8 mouse cellular contexts compared by ENCODE assay signal in genomic region chr1:53312989-53313967, GRCm38 (mm10). TPM values are rescaled to one million over a fixed set of nuclear protein-coding genes. Genes with fewer than 3 reads are reported as not detected.
DNase-seq lines count a peak whose midpoint lies in the region; ATAC-seq and TF ChIP-seq lines count a peak whose summit lies in the region.

Gene Osgepl1 (plus strand): TSS chr1:53313624.

- peaks cover 6% of the 10 kb centered on the region; the same call in 1 of the 2 replicates for H3K4me1 ChIP-seq in E14TG2a.4 (replicated peaks; ENCODE audit: low read depth, low read length)
- H3K4me1 ChIP-seq in forebrain, embryonic 12.5 days = 0 out of 2 replicates have a peak, but pooled peaks cover 11% of the 10 kb centered on the region
- H3K4me1 ChIP-seq in heart, postnatal 0 days (ENCODE audit: control insufficient read depth, insufficient read depth) = no peaks in the 10 kb centered on the region; the same call in 1 of the 2 replicates
- peaks cover 5% of the 10 kb centered on the region; the same call in 1 of the 2 replicates for H3K4me1 ChIP-seq in liver, embryonic 16.5 days (ENCODE audit: control insufficient read depth, low read depth, low read length)
- peaks cover 12% of the 10 kb centered on the region for H3K4me1 ChIP-seq in neural tube, embryonic 13.5 days (replicated peaks)
- no peaks in the 10 kb centered on the region for H3K4me1 ChIP-seq in testis, adult 2 months (ENCODE audit: control insufficient read depth, insufficient read depth, low read length)

- H3K4me3 ChIP-seq in E14TG2a.4 (replicated peaks; ENCODE audit: low read length) = peak within 1 kb of the TSS; percentile 84
- peak within 1 kb of the TSS; percentile 61 for H3K4me3 ChIP-seq in forebrain, embryonic 12.5 days (replicated peaks)
- peak within 1 kb of the TSS; percentile 86 for H3K4me3 ChIP-seq in heart, postnatal 0 days (ENCODE audit: low read depth, low read length)
- peak within 1 kb of the TSS; percentile 85 for H3K4me3 ChIP-seq in liver, embryonic 16.5 days (ENCODE audit: low read depth, low read length)
- peak within 1 kb of the TSS; percentile 68 for H3K4me3 ChIP-seq in neural tube, embryonic 13.5 days
- peak within 1 kb of the TSS; percentile 97 for H3K4me3 ChIP-seq in testis, adult 2 months (ENCODE audit: control insufficient read depth, low read depth, low read length)

- TF ChIP-seq CTCF in E14TG2a.4 (conservative IDR thresholded peaks at IDR 0.05; ENCODE audit: low read length) = no peak
- TF ChIP-seq CTCF in heart, postnatal 0 days (IDR thresholded peaks at IDR 0.05; ENCODE audit: low read depth) = peak; percentile 33
- no peak for TF ChIP-seq CTCF in testis, adult 2 months (IDR thresholded peaks at IDR 0.05; ENCODE audit: control insufficient read depth, insufficient read depth, insufficient replicate concordance, low read depth, low read length)

- no peak for TF ChIP-seq EP300 in heart, postnatal 0 days (IDR thresholded peaks at IDR 0.05; ENCODE audit: low read depth)

- H3K9ac ChIP-seq in forebrain, embryonic 12.5 days = peak within 1 kb of the TSS; percentile 76
- H3K9ac ChIP-seq in heart, postnatal 0 days (replicated peaks; ENCODE audit: low read depth, low read length) = peak within 1 kb of the TSS; percentile 88
- peak within 1 kb of the TSS; percentile 89 for H3K9ac ChIP-seq in liver, embryonic 16.5 days (ENCODE audit: low read depth, low read length)
- H3K9ac ChIP-seq in neural tube, embryonic 13.5 days = peak within 1 kb of the TSS; percentile 83

- H3K4me2 ChIP-seq in forebrain, embryonic 12.5 days = peak within 1 kb of the TSS; percentile 65
- H3K4me2 ChIP-seq in heart, postnatal 0 days (ENCODE audit: low read depth, low read length) = peak within 1 kb of the TSS; percentile 83
- peak within 1 kb of the TSS; percentile 82 for H3K4me2 ChIP-seq in liver, embryonic 16.5 days (ENCODE audit: low read depth, low read length)
- H3K4me2 ChIP-seq in neural tube, embryonic 13.5 days = peak within 1 kb of the TSS; percentile 67

- peaks cover 32% of the 10 kb centered on the region for H3K36me3 ChIP-seq in E14TG2a.4 (ENCODE audit: insufficient read depth, low read length)
- H3K36me3 ChIP-seq in forebrain, embryonic 12.5 days (replicated peaks) = peaks cover 13% of the 10 kb centered on the region
- 0 out of 2 replicates have a peak, but pooled peaks cover 4% of the 10 kb centered on the region for H3K36me3 ChIP-seq in heart, postnatal 0 days (replicated peaks; ENCODE audit: control insufficient read depth, insufficient read depth, low read length)
- H3K36me3 ChIP-seq in liver, embryonic 16.5 days (ENCODE audit: control insufficient read depth, insufficient read depth) = peaks cover 9% of the 10 kb centered on the region
- H3K36me3 ChIP-seq in neural tube, embryonic 13.5 days = peaks cover 20% of the 10 kb centered on the region
- no peaks in the 10 kb centered on the region for H3K36me3 ChIP-seq in testis, adult 2 months (ENCODE audit: control insufficient read depth, insufficient read depth, low read length)

- TF ChIP-seq POLR2A in testis, adult 2 months (IDR thresholded peaks at IDR 0.05; ENCODE audit: control insufficient read depth, low read depth, low read length) = peak; percentile 70

- 3% methylated on average over 27 of the region's 27 CpGs for WGBS in forebrain, embryonic 12.5 days
- WGBS in heart, postnatal 0 days = 2% methylated on average over 27 of the region's 27 CpGs
- 2% methylated on average over 27 of the region's 27 CpGs for WGBS in liver, embryonic 16.5 days (ENCODE audit: insufficient replicate concordance)
- WGBS in neural tube, embryonic 13.5 days = 2% methylated on average over 27 of the region's 27 CpGs

- H3K9me3 ChIP-seq in E14TG2a.4 (ENCODE audit: low read length) = no peaks in the 10 kb centered on the region
- no peaks in the 10 kb centered on the region for H3K9me3 ChIP-seq in forebrain, embryonic 12.5 days
- H3K9me3 ChIP-seq in heart, postnatal 0 days (replicated peaks; ENCODE audit: control insufficient read depth, low read length) = no peaks in the 10 kb centered on the region
- H3K9me3 ChIP-seq in liver, embryonic 16.5 days (replicated peaks; ENCODE audit: control insufficient read depth, low read length) = no peaks in the 10 kb centered on the region
- no peaks in the 10 kb centered on the region for H3K9me3 ChIP-seq in neural tube, embryonic 13.5 days

- peak within 1 kb of the TSS; percentile 89 for H3K27ac ChIP-seq in forebrain, embryonic 12.5 days
- peak within 1 kb of the TSS; percentile 93 for H3K27ac ChIP-seq in heart, postnatal 0 days (ENCODE audit: low read depth)
- peak within 1 kb of the TSS; percentile 83 for H3K27ac ChIP-seq in liver, embryonic 16.5 days (ENCODE audit: low read length)
- H3K27ac ChIP-seq in neural tube, embryonic 13.5 days (replicated peaks) = peak within 1 kb of the TSS; percentile 83
- H3K27ac ChIP-seq in testis, adult 2 months (ENCODE audit: control insufficient read depth, insufficient read depth, low read depth, low read length) = peak within 1 kb of the TSS; percentile 88

- DNase-seq in c-Kit-positive CD71-positive TER-119-positive erythroid progenitor cells, embryonic 14.5 days (ENCODE audit: low spot score) = peak; percentile 83
- DNase-seq in heart, postnatal 0 days (ENCODE audit: low spot score) = peak; percentile 83
- peak; percentile 90 to 94 for DNase-seq in kidney, postnatal 4 days

- peak; percentile 99 for ATAC-seq in forebrain, embryonic 12.5 days (ENCODE audit: low FRiP score)
- peak; percentile 94 for ATAC-seq in heart, postnatal 0 days (ENCODE audit: insufficient read depth, low read depth)
- peak; percentile 96 for ATAC-seq in liver, embryonic 16.5 days (ENCODE audit: low read depth)
- peak; percentile 99 for ATAC-seq in neural tube, embryonic 13.5 days (ENCODE audit: low read depth)

- H3K27me3 ChIP-seq in E14TG2a.4 (ENCODE audit: insufficient read depth, low read length) = no peaks in the 10 kb centered on the region
- no peaks in the 10 kb centered on the region for H3K27me3 ChIP-seq in forebrain, embryonic 12.5 days
- no peaks in the 10 kb centered on the region for H3K27me3 ChIP-seq in heart, postnatal 0 days (ENCODE audit: control insufficient read depth, insufficient read depth, low read length)
- H3K27me3 ChIP-seq in liver, embryonic 16.5 days (ENCODE audit: control insufficient read depth, insufficient read depth, low read depth, low read length) = no peaks in the 10 kb centered on the region
- H3K27me3 ChIP-seq in neural tube, embryonic 13.5 days = no peaks in the 10 kb centered on the region
- H3K27me3 ChIP-seq in testis, adult 2 months (ENCODE audit: control insufficient read depth, insufficient read depth, low read length) = no peaks in the 10 kb centered on the region

RNA-seq across cellular contexts. Expression of gene Osgepl1, which starts in this region (rescaled TPM):
- 31.6 and 33.4 TPM in 2 replicates for polyA plus RNA-seq in forebrain, embryonic 12.5 days (2016; fragmentation: Nextera tagmentation; extraction: Ambion mirVana)
- total RNA-seq in heart, postnatal 0 days (2014; rRNA removed; ENCODE audit: low replicate concordance) = 15.5 and 21.3 TPM in 2 replicates
- 49.2 and 51.8 TPM in 2 replicates for polyA plus RNA-seq in heart, postnatal 0 days (2015; fragmentation: Nextera tagmentation; extraction: Ambion mirVana)
- 21.7 and 22.0 TPM in 2 replicates for polyA plus RNA-seq in liver, embryonic 16.5 days (2015; fragmentation: Nextera tagmentation; extraction: Ambion mirVana)
- polyA plus RNA-seq in neural tube, embryonic 13.5 days (2015; fragmentation: Nextera tagmentation; extraction: Ambion mirVana) = 21.9 and 23.7 TPM in 2 replicates
- 12.2 and 12.7 TPM in 2 replicates for polyA plus RNA-seq in testis, adult 2 months (2012; rRNA removed)

Comparison
In these comparisons a context has a peak if more than half of its experiments do, and no peak if none do; other contexts are left out.
1. Peak in every context shown above with its lines: DNase-seq, ATAC-seq, H3K4me3 ChIP-seq and H3K27ac ChIP-seq.